Mouse (Mus musculus) erythroblast, embryonic 14.5 days (primary cell): ENCODE results near the gene Olfr986. TPM values are rescaled to one million over a fixed set of nuclear protein-coding genes. Genes with fewer than 3 reads are reported as not detected.

ENCODE experiments used
- H3K27me3 ChIP-seq: 2 replicates; pipeline ENCODE4 v1.6.1; 2012; ENCODE audit warnings: inconsistent platforms; ENCODE audit not compliant: control insufficient read depth
- H3K36me3 ChIP-seq: 2 replicates; pipeline ENCODE4 v1.6.1; 2012; ENCODE audit warnings: mild to moderate bottlenecking, inconsistent platforms; ENCODE audit not compliant: control insufficient read depth
- H3K4me1 ChIP-seq: 2 replicates; pipeline ENCODE4 v1.6.1; 2012; ENCODE audit warnings: inconsistent platforms; ENCODE audit not compliant: control insufficient read depth
- H3K4me3 ChIP-seq: replicated peaks from 2 replicates; pipeline ENCODE3; 2012; ENCODE audit warnings: moderate library complexity, mild to moderate bottlenecking, inconsistent platforms
- H3K9me3 ChIP-seq: 2 replicates; pipeline ENCODE4 v1.6.1; 2012; ENCODE audit warnings: low read length, inconsistent platforms, mixed read lengths; ENCODE audit not compliant: control insufficient read depth
- GATA1 ChIP-seq: IDR thresholded peaks from 2 replicates; pipeline ENCODE4 v1.6.1; 2012; ENCODE audit warnings: low read length, inconsistent platforms, mixed read lengths
- TAL1 ChIP-seq: IDR thresholded peaks from 3 replicates; pipeline ENCODE4 v1.6.1; 2012; ENCODE audit warnings: low read length, inconsistent platforms, mixed read lengths
- polyA plus RNA-seq: library from polyadenylated mRNA; stranded (reverse); fragments of >175 nt; gene quantifications from 2 replicates; pipeline ENCODE4 v1.2.3, GENCODE M21; 2012

The Olfr986 gene
- polyA plus RNA-seq, 1 experiment, result not detected

GRCm38 (mm10) chr9:40192098-40193038, 11.6 kb downstream of the Olfr986 start, which contains the start of gene Zfp202:
Gene Zfp202, plus strand, starts transcription at chr9:40192316.
- H3K36me3 ChIP-seq, result no peaks in the 10 kb centered on the region
- peak within 1 kb of the TSS; percentile 63 for H3K4me3 ChIP-seq
- H3K4me1 ChIP-seq, result peaks cover 12% of the 10 kb centered on the region
- no peaks in the 10 kb centered on the region for H3K9me3 ChIP-seq
- no peak for TF ChIP-seq GATA1
- no peak for TF ChIP-seq TAL1
- H3K27me3 ChIP-seq, result peaks cover 5% of the 10 kb centered on the region

GRCm38 (mm10) chr9:40195981-40196380, 15.3 kb downstream of the Olfr986 start:
- peaks cover 5% of the 10 kb centered on the region for H3K27me3 ChIP-seq

DNA sequence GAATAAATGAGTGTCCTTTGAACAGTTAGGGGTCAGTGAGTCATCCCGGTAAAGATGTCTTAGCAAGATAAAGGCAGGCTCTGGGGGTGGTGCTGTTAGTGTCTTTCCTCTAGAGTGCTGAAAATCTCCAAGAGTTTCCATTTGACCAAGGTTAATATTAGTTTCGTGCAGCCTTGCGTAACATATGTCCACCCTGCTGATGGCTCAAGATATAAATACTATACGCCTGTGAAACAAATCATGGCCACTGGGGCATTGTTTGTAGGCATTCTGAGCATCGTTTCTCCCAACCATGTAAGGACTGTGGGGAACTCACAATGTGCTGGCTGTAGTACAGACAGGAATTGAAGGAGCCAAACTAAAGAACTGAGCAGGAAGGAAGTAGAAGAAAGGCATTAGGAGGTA, 25.8 kb downstream of the Olfr986 start:
- H3K9me3 ChIP-seq, result no peaks in the 10 kb centered on the region
- no peaks in the 10 kb centered on the region for H3K27me3 ChIP-seq
- no peak overlapping the region for H3K4me3 ChIP-seq
- H3K4me1 ChIP-seq, result no peaks in the 10 kb centered on the region
- peaks cover 4% of the 10 kb centered on the region for H3K36me3 ChIP-seq
- TF ChIP-seq TAL1, result no peak
- TF ChIP-seq GATA1, result no peak

More at GRCm38 (mm10) chr9:40195981-40196380, 15.3 kb downstream of the Olfr986 start:
- TF ChIP-seq GATA1 (no peak), TAL1 (no peak)
- Histone ChIP-seq H3K4me1 (peaks cover 12% of the 10 kb centered on the region), H3K4me3 (no peak overlapping the region), H3K36me3 (no peaks in the 10 kb centered on the region), H3K9me3 (no peaks in the 10 kb centered on the region)

GRCm38 (mm10) chr9:40210744-40211143, 30.0 kb downstream of the Olfr986 start:
- TF ChIP-seq GATA1 (no peak), TAL1 (no peak)
- H3K36me3 ChIP-seq, result peaks cover 5% of the 10 kb centered on the region
- no peaks in the 10 kb centered on the region for H3K4me1 ChIP-seq
- no peak overlapping the region for H3K4me3 ChIP-seq
- H3K9me3 ChIP-seq, result no peaks in the 10 kb centered on the region
- no peaks in the 10 kb centered on the region for H3K27me3 ChIP-seq

DNA sequence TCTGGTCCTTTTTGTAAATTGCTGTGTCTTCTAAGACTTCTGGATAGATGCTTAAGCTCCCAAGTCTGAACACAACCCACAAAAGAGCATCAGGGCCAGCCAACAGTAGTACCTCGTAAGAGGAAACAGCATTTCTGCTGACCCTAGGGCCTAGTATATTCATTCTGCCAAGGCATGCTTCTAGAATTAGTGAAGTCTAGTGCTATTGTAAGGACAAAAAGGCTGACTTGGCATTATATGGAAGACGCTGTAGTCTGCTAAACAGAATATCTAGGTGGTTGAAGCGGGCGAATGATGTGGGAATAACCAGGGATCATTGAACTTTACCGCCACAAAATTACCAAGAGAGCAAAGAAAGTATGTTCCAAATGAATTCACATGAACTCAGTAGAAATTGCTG, 33.3 kb downstream of the Olfr986 start:
- H3K9me3 ChIP-seq, result no peaks in the 10 kb centered on the region
- no peaks in the 10 kb centered on the region for H3K27me3 ChIP-seq
- no peak overlapping the region for H3K4me3 ChIP-seq
- no peaks in the 10 kb centered on the region for H3K4me1 ChIP-seq
- TF ChIP-seq GATA1 (no peak), TAL1 (no peak)
- peaks cover 5% of the 10 kb centered on the region for H3K36me3 ChIP-seq

GRCm38 (mm10) chr9:40216651-40217050, 35.9 kb downstream of the Olfr986 start:
- H3K4me3 ChIP-seq, result no peak overlapping the region
- TF ChIP-seq GATA1 (no peak), TAL1 (no peak)
- H3K36me3 ChIP-seq, result no peaks in the 10 kb centered on the region; the same call in 1 of the 2 replicates
- H3K9me3 ChIP-seq, result no peaks in the 10 kb centered on the region
- H3K4me1 ChIP-seq, result no peaks in the 10 kb centered on the region
- no peaks in the 10 kb centered on the region for H3K27me3 ChIP-seq

GRCm38 (mm10) chr9:40224289-40224688, 43.6 kb downstream of the Olfr986 start:
- Histone ChIP-seq H3K4me1 (no peaks in the 10 kb centered on the region), H3K4me3 (no peak overlapping the region), H3K9me3 (no peaks in the 10 kb centered on the region), H3K36me3 (no peaks in the 10 kb centered on the region), H3K27me3 (no peaks in the 10 kb centered on the region)
- TF ChIP-seq GATA1 (no peak), TAL1 (no peak)

DNA sequence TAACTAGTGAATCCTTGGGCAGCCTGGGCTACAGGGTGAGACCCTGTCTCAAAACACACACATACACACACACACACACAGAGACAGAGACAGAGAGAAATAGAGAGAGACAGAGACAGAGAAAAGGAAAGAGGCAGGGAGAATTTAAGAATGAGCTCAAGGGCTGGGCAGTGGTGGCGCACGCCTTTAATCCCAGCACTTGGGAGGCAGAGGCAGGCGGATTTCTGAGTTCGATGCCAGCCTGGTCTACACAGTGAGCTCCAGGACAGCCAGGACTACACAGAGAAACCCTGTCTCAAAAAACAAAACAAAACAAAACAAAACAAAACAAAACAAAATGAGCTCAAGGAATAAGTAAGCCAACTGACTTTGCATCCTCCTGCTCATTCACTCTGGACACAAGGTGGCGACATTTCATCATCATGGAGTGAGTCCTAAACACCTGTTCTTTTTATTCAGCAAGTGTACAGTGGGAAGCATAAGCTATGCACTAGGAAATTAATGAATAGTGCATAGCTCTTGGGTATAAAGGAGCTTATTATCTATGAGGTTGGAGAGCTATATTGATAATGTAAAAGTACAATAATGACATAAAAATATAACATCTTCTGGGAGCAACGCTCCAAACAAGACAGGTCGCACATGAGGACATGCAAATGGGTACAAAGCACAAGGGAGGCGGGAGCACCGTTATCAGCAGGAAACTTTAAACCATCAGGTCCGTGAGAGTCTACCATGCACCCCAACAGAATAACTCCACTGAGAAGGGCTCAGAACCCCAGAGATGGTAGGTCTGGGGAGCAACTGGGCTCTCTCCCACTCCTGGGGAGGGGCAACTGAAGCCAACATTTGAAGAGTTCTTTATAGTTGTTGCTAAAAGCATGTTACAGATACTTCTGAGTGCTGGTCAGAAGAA, 47.4 kb downstream of the Olfr986 start:
- no peaks in the 10 kb centered on the region for H3K36me3 ChIP-seq
- H3K27me3 ChIP-seq, result no peaks in the 10 kb centered on the region
- H3K4me1 ChIP-seq, result no peaks in the 10 kb centered on the region
- H3K4me3 ChIP-seq, result no peak overlapping the region
- H3K9me3 ChIP-seq, result no peaks in the 10 kb centered on the region
- TF ChIP-seq GATA1, result no peak
- TF ChIP-seq TAL1, result no peak
